33 mouse cellular contexts compared by ENCODE assay signal in genomic region chr19:21481031-21481430, GRCm38 (mm10). TPM values are rescaled to one million over a fixed set of nuclear protein-coding genes. Genes with fewer than 3 reads are reported as not detected.
"Had no signal": no experiment of that assay in that cellular context is flagged by ENCODE, and none has a peak within 500 bp of the region (broad histone marks: within the 10 kb centered on the region; RNA-seq: fewer than 3 reads in every experiment).

No protein-coding gene starts in this region.

- H3K4me1 ChIP-seq: limb, embryonic 10.5 days; limb, embryonic 12.5 days; limb, embryonic 13.5 days; limb, embryonic 15.5 days; liver, embryonic 12.5 days; liver, embryonic 13.5 days; liver, embryonic 15.5 days; lung, embryonic 15.5 days; midbrain, embryonic 12.5 days; neural tube, embryonic 12.5 days had no signal

- H3K4me3 ChIP-seq: left cerebral cortex, adult 2 months; limb, embryonic 10.5 days; limb, embryonic 12.5 days; limb, embryonic 13.5 days; limb, embryonic 15.5 days; liver, embryonic 12.5 days; liver, embryonic 13.5 days; liver, embryonic 15.5 days; lung, embryonic 15.5 days; megakaryocyte, embryonic 14.5 days; midbrain, embryonic 10.5 days; midbrain, embryonic 12.5 days; midbrain, embryonic 13.5 days; midbrain, embryonic 15.5 days; myocyte; neural tube, embryonic 12.5 days had no signal

- H3K9me3 ChIP-seq: limb, embryonic 10.5 days; limb, embryonic 12.5 days; limb, embryonic 13.5 days; limb, embryonic 15.5 days; liver, embryonic 12.5 days; liver, embryonic 13.5 days; liver, embryonic 15.5 days; lung, embryonic 15.5 days; midbrain, embryonic 10.5 days; midbrain, embryonic 12.5 days; midbrain, embryonic 13.5 days; midbrain, embryonic 15.5 days; neural tube, embryonic 12.5 days had no signal

- ATAC-seq: liver, embryonic 12.5 days; liver, postnatal 0 days; lung, postnatal 0 days; midbrain, embryonic 13.5 days; midbrain, embryonic 15.5 days had no signal

- DNase-seq: left cerebral cortex, postnatal 4 days; liver; liver, embryonic 13.5 days; liver, postnatal 0 days; lung, adult 18-20 months; lung, adult 2 months; lung, embryonic 14.5 days; lung, postnatal 10 days; lung, postnatal 14 days; lung, postnatal 36 days; lung, postnatal 4 days; midbrain, embryonic 14.5 days had no signal

- H3K36me3 ChIP-seq: limb, embryonic 10.5 days; limb, embryonic 12.5 days; limb, embryonic 13.5 days; limb, embryonic 15.5 days; liver, embryonic 12.5 days; liver, embryonic 13.5 days; liver, embryonic 15.5 days; lung, embryonic 15.5 days; midbrain, embryonic 10.5 days; midbrain, embryonic 12.5 days; midbrain, embryonic 13.5 days; midbrain, embryonic 15.5 days; neural tube, embryonic 12.5 days had no signal

- H3K27me3 ChIP-seq: limb, embryonic 12.5 days; limb, embryonic 13.5 days; limb, embryonic 15.5 days; liver, embryonic 12.5 days; liver, embryonic 13.5 days; liver, embryonic 15.5 days; lung, embryonic 15.5 days; megakaryocyte, embryonic 14.5 days; midbrain, embryonic 12.5 days; midbrain, embryonic 13.5 days; midbrain, embryonic 15.5 days; neural tube, embryonic 12.5 days had no signal

- H3K27ac ChIP-seq: limb, embryonic 10.5 days; limb, embryonic 12.5 days; limb, embryonic 13.5 days; limb, embryonic 15.5 days; liver, embryonic 12.5 days; liver, embryonic 13.5 days; liver, embryonic 14.5 days; liver, embryonic 15.5 days; lung, embryonic 15.5 days; macrophage; midbrain, embryonic 10.5 days; midbrain, embryonic 12.5 days; midbrain, embryonic 13.5 days; midbrain, embryonic 15.5 days; neural tube, embryonic 12.5 days had no signal

- H3K4me2 ChIP-seq: limb, embryonic 12.5 days; limb, embryonic 13.5 days; limb, embryonic 15.5 days; liver, embryonic 12.5 days; liver, embryonic 13.5 days; liver, embryonic 15.5 days; lung, embryonic 14.5 days; lung, embryonic 15.5 days; midbrain, embryonic 11.5 days; midbrain, embryonic 12.5 days; midbrain, embryonic 13.5 days; midbrain, embryonic 15.5 days; neural tube, embryonic 12.5 days had no signal

- H3K9ac ChIP-seq: limb, embryonic 12.5 days; limb, embryonic 13.5 days; limb, embryonic 15.5 days; liver, embryonic 12.5 days; liver, embryonic 13.5 days; liver, embryonic 14.5 days; liver, embryonic 15.5 days; liver, postnatal 0 days; lung, embryonic 14.5 days; lung, embryonic 15.5 days; midbrain, embryonic 12.5 days; midbrain, embryonic 13.5 days; midbrain, embryonic 15.5 days; neural tube, embryonic 12.5 days had no signal

RNA-seq across cellular contexts. Expression of gene Gda, which starts 7.8 kb away (rescaled TPM):
- polyA plus RNA-seq: limb, embryonic 10.5 days; limb, embryonic 11.5 days; limb, embryonic 12.5 days; midbrain, embryonic 10.5 days; midbrain, embryonic 12.5 days; neural tube, embryonic 11.5 days had no signal
